Mouse (Mus musculus): ENCODE measurements around the gene Calca.
"Not testable (repeated sequence)": the region's sequence is repeated elsewhere in the genome, so short reads cannot be mapped to it uniquely, and the experiment has no call there.

Gene Calca

DNA sequence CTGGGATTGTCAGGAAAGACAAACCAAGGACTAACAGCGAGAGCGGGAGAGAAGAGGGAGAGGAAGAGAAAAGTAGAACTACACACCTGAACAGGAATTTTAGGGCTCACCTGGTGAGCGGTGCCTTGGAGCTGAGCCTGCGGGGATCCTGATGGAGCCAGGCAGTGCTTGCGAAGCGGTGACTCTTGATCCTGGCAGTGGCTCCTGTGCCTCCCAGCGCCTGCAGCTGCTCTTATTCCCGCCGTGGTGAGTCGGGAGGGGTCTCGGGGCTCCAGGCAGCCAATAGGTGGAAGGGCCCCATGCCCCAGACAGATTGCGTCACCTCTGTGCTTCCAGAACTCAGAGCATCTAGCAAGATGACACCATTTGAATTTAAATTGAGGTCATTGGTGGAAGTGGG lies at the start of gene Calca:
Gene Calca, minus strand, starts transcription at position 256 of the 400 bp plus-strand sequence.
- DNase-seq (ENCODE audit: low spot score), result no peak

DNA sequence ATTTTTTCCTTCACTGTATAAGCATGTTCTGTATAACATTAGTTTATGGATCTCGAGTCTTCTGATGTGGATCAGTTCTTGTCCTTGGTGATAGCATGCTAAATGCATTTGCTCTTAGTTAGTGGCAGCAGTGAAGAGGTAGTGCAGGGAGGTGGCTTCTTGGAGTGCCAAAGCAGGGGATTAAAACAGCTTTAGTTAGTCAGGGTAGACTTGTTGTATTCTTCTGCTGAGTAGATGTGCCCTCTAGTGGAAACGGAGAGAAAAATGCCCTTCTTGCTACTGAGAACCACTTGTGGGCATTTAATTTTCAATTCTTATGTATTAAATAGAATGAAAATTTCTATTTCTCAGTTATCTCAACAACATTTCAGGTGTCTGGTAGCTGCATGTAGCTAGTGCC lies 36.5 kb upstream of the Calca start:
- DNase-seq (ENCODE audit: low spot score), result no peak

DNA sequence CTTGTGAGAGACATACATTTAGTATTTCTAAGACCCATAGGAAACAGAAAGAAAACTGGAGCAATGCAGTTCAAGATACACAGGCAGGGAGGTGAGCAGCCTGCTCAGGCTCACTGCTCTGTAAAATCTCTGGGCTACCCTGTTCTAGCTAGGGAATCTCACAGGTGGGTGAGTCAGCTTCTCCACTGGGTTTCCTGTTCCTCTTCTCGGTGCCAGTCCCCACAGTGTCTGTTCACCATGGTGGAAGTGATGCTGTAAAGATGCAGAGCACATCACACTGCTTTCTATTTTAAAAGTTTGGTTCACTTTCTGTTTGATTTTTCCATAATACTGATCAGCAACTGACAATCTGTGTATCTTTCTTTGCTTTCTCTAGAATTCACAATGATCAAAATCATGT lies 35.2 kb upstream of the Calca start:
- no peak for DNase-seq (ENCODE audit: low spot score)

DNA sequence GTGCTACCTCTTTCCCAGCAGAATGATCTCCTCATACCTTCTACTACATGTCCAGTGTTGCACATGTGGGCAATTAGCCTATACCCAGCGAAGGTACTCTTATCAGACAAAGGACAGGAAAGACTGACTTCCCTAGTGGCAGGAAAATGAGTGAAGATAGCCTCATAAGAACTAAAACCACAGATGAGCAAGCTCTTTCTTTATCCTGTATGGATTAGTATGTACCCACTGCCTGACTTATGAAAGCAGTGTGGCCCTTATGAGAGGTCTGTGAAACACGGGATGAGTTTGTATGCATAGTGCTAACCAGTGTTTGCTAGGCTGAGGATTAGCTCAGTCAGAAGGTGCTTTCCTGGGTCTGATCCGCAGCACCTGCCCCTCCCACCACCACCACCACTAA lies 13.6 kb upstream of the Calca start:
- no peak for DNase-seq (ENCODE audit: low spot score)

DNA sequence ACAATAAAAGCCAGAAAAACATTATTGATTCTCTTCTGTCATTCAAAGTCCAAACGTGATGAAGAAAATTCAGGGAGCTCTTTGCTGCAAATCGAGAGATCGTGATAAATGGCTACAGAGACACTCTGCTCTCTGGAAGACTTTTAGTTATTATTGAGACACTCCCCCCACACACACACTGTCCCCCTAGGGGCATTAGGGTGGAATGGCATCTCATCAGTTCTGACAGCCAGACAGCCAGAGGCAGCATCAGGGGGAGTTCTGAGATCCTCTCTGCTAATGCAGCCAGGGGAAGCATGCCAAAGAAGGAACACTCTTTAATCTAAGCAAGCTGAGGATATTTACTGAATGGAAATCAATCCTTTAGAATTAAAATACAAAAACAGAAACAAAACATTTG lies 12.6 kb upstream of the Calca start:
- DNase-seq (ENCODE audit: low spot score), result no peak

DNA sequence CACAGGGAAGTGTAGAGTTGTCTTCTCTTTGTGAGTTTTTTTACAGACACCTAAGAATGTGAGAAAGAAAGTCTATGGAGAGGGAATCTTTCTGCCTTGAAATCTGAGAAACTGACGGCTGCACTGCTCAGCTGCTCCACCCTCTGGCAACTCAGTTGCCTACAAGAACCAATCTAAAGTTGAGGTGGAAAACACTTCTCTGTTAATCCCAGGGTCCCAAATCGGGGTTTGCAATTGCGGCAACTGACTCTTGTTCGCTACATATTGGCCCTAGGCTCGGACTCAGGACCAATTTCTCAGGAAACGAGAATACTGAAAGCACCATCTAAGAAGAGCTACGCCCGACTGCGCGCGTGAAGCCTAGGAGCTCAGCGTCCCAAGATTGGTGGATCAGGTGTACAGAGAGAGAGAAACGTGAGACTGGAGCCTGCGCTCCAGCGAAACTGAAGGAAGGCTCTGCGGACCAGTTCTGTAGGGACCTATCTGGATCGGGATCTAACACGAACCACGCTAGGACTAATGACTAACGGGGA lies 522 bp downstream of the Calca start:
- DNase-seq (ENCODE audit: low spot score), result no peak

DNA sequence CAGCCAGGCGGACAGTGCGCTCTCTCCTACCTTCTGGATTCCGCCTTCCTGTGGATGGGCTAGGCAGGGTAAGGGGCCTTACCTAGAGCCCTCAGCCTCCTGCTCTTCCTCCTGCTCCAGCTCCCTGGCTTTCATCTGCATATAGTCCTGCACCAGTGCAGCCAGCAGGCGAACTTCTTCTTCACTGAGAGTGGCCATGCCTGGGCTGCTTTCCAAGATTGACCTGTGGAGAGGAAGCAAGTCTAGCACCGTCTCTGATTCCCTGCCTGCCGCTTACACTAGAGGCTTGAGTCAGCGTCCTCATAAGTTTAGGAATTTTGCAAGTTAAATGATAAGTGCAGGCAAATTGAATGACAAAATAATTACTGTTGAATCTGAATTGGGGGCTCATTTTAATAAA lies 1.8 kb downstream of the Calca start:
- no peak for DNase-seq (ENCODE audit: low spot score)

DNA sequence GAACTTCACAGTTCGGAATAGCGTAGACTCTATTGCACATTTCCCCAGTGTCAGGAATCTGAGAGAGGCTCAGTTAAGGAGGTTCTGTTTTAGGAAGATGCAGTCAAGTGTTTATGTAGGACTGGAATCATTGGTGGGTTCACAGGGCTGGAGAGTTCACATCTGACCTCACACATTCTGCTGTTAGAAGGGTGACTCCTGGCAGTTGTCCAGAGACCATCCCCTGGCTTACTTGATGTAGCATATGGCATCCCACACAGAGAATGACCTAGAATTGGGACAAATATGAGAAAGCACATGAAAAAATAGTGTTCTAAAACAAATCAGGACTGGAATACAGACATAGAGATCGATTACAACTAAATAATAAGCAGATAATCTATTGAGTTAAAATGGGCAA lies 10.2 kb downstream of the Calca start:
- DNase-seq (ENCODE audit: low spot score), result no peak

DNA sequence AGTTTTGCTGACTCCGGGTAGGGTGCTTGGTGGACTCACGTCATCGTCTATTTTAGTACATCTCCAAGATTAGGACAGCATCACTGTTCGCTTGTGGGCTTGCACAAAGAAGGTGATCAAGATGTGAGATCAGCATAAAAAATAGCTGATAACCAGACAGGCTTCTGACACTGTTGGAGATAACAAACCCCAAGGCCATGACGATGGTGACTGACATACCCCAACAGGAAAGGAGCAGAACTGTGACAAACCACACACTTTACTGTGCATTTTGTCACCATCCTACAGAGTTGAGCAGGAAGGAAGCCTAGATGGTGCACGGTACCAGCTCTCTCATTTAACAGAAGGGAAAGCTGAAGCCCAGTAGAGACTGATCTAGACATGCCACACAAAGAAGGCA lies 19.4 kb downstream of the Calca start:
- DNase-seq (ENCODE audit: low spot score), result no peak

DNA sequence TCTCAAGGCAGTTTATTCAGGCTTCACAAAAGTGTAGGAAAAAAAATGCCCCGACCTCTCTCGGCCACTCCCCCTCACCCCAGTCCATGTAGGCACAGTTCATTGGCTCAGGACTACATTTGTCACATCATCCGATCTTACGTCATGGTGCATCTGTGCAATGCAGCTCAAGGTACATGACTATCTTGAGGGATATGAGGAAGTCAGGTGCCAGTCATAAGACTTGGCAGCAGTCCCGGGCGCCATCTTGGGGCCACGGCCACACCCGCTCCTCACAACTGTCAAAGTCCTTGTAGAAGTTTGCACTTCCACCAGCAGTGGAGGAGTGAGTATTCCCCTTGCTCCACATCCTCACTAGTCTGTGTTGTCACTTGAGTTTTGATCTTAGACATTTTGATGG lies 41.8 kb downstream of the Calca start:
- not testable (repeated sequence) for DNase-seq (ENCODE audit: low spot score)

DNA sequence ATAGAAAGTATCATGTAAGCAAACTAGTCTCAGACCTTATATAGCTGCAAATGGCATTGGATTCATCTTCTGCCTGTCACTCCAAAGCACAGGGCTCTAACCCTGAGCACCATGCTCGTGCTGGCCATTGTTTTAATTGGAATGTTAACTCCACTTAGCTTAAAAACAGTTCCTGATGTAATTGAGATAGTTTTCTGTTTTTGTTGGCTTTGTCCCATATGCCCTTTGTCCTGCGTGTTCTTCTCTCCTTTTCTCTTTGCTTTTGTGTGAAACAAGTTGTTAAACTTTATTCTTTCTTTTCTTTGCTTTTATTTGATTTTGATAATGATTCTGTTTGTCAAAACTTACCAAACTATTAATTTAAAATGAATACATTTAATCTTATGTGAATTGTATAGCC lies 53.7 kb downstream of the Calca start:
- DNase-seq (ENCODE audit: low spot score), result no peak

Data from left cerebral cortex, adult 11 months (tissue).